Mouse (Mus musculus) stomach, postnatal 0 days (tissue): ENCODE data around the gene Gne. TPM values are rescaled to one million over a fixed set of nuclear protein-coding genes. Genes with fewer than 3 reads are reported as not detected.
A peak's percentile ranks its signal among the peaks of the same experiment; 100 is the strongest.

Experiments used
- ATAC-seq: fragments of 200-750 bp; cut with Nextera tagmentation; 2 replicates; pipeline ENCODE4 v1.8.0; 2017; ENCODE audit not compliant: low FRiP score, low TSS enrichment
- DNase-seq: peaks from one replicate; pipeline ENCODE4 v3.0.0-alpha.2; 2016; ENCODE audit warnings: low spot score
- H3K27ac ChIP-seq: fragments of 300-500 bp; sonication (generic); replicated peaks from 2 replicates; pipeline ENCODE4 v1.5.1; 2014; ENCODE audit warnings: mild to moderate bottlenecking, control low read depth
- H3K27me3 ChIP-seq: fragments of 300-500 bp; sonication (generic); 2 replicates; pipeline ENCODE4 v1.6.1; 2014; ENCODE audit warnings: low read length; ENCODE audit not compliant: control insufficient read depth, insufficient read depth
- H3K36me3 ChIP-seq: fragments of 300-500 bp; sonication (generic); 2 replicates; pipeline ENCODE4 v1.6.1; 2014; ENCODE audit warnings: low read length, mixed read lengths; ENCODE audit not compliant: control insufficient read depth, insufficient read depth
- H3K4me1 ChIP-seq: fragments of 300-500 bp; sonication (generic); replicated peaks from 2 replicates; pipeline ENCODE4 v1.6.1; 2014; ENCODE audit warnings: antibody characterized with exemption; ENCODE audit not compliant: control insufficient read depth, insufficient read depth
- H3K4me2 ChIP-seq: fragments of 300-500 bp; sonication (generic); replicated peaks from 2 replicates; pipeline ENCODE4 v1.6.1; 2014; ENCODE audit warnings: low read depth, mild to moderate bottlenecking, control low read depth, moderate library complexity
- H3K4me3 ChIP-seq: fragments of 300-500 bp; sonication (generic); 2 replicates; pipeline ENCODE4 v1.5.1; 2014; ENCODE audit warnings: low read depth, low read length, control low read depth
- H3K9ac ChIP-seq: fragments of 300-500 bp; sonication (generic); 2 replicates; pipeline ENCODE4 v1.6.1; 2014; ENCODE audit warnings: mild to moderate bottlenecking, low read length, control low read depth, mixed read lengths
- H3K9me3 ChIP-seq: fragments of 300-500 bp; sonication (generic); 2 replicates; pipeline ENCODE4 v1.6.1; 2016; ENCODE audit warnings: low read length; ENCODE audit not compliant: control insufficient read depth
- CTCF ChIP-seq: IDR thresholded peaks from 2 replicates; pipeline ENCODE4 v1.5.1; 2016; ENCODE audit warnings: antibody characterized with exemption, low read depth, mild to moderate bottlenecking, moderate library complexity
- EP300 ChIP-seq: optimal IDR thresholded peaks from 2 replicates; pipeline ENCODE3; 2016; ENCODE audit warnings: antibody characterized with exemption
- WGBS: fragments of 180-500 bp; shearing (Covaris S2); extraction: QIAGEN DNeasy Blood & Tissue Kit; methylation state at CpG from one replicate; pipeline ENCODE4 v1.1.7; 2014; 5-methylcytosine and 5-hydroxymethylcytosine counted together
- polyA plus RNA-seq: library from polyadenylated mRNA; unstranded; fragments of >200 nt; fragmentation: Nextera tagmentation; extraction: Ambion mirVana; gene quantifications from 2 replicates; pipeline ENCODE4 v1.2.1, GENCODE M21; 2015

Gene Gne
- polyA plus RNA-seq = 19.2 and 21.1 TPM in 2 replicates

- no peaks in the 10 kb centered on the region for H3K36me3 ChIP-seq
- peak within 1 kb of the TSS; percentile 6; the same call in 1 of the 2 replicates for H3K4me3 ChIP-seq
- 10% methylated on average over 11 of the region's 11 CpGs for WGBS
- H3K4me1 ChIP-seq = no peaks in the 10 kb centered on the region
- ATAC-seq = peak; percentile 61
- no peaks in the 10 kb centered on the region for H3K27me3 ChIP-seq
- no peaks in the 10 kb centered on the region for H3K9me3 ChIP-seq
- TF ChIP-seq CTCF = no peak
- TF ChIP-seq EP300 = no peak
- H3K9ac ChIP-seq = no peak within 1 kb of the TSS
- H3K27ac ChIP-seq = peak within 1 kb of the TSS; percentile 40
- DNase-seq = peak; percentile 42
- H3K4me2 ChIP-seq = peak within 1 kb of the TSS; percentile 36; the same call in 1 of the 2 replicates
Observed at GRCm38 (mm10) chr4:44083945-44084344, at the start of gene Gne. Gene Gne, minus strand, starts transcription at chr4:44084177.

- Histone ChIP-seq H3K27me3 (no peaks in the 10 kb centered on the region), H3K9me3 (no peaks in the 10 kb centered on the region), H3K36me3 (0 out of 2 replicates have a peak, but pooled peaks cover 6% of the 10 kb centered on the region), H3K27ac (no peak overlapping the region), H3K4me3 (no peak overlapping the region), H3K9ac (no peak overlapping the region), H3K4me1 (no peaks in the 10 kb centered on the region), H3K4me2 (no peak overlapping the region)
- TF ChIP-seq EP300 = no peak
- TF ChIP-seq CTCF = no peak
- DNase-seq = no peak
- no peak for ATAC-seq
- 88% methylated on average over 12 of the region's 12 CpGs for WGBS
Observed at GRCm38 (mm10) chr4:44126805-44127204, 42.8 kb upstream of the Gne start.

DNA sequence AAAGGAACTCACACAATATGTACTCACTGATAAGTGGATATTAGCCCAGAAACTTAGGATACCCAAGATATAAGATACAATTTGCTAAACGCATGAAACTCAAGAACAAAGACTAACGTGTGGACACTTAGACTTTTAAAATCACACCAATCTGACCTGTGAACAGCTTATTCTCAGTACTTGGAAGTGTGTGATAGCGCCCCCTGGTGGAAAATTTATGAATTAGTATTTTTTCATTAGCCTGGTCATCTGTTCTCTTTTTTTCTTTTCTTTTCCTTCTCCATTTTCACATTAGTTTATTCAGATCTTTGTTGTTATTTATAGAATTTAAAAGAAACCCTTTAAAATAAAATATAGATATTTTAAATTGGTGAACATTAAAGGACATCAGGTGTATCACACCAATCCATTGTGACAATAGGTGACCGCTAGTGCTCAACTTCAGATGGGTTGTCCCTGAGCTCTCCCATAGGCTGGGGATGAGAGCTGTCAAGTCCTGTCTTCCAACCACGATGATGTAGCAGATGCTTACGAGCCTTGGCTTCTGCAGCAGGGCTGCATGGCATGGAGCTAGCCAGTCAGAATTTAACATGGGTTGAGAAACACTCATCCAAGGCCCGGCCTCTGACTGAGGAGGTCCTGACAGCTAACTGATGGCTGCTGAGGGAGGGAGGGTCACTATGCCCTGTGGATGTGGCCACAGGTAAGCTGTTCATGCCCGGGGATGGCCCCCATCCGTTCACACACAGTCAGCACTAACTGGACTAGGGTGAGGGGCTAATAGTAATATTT lies 35.6 kb upstream of the Gne start:
- Histone ChIP-seq H3K4me1 (no peaks in the 10 kb centered on the region), H3K9me3 (no peaks in the 10 kb centered on the region), H3K4me2 (no peak overlapping the region), H3K9ac (no peak overlapping the region), H3K27ac (no peak overlapping the region), H3K4me3 (no peak overlapping the region), H3K27me3 (no peaks in the 10 kb centered on the region), H3K36me3 (no peaks in the 10 kb centered on the region)
- TF ChIP-seq CTCF (peak; percentile 77), EP300 (no peak)
- DNase-seq (peak; percentile 14), ATAC-seq (no peak)
- WGBS = 51% methylated on average over 9 of the region's 9 CpGs

- Histone ChIP-seq H3K9ac (no peak overlapping the region), H3K9me3 (no peaks in the 10 kb centered on the region), H3K4me2 (no peak overlapping the region), H3K36me3 (no peaks in the 10 kb centered on the region), H3K27ac (no peak overlapping the region), H3K4me1 (no peaks in the 10 kb centered on the region; the same call in 1 of the 2 replicates), H3K27me3 (no peaks in the 10 kb centered on the region), H3K4me3 (no peak overlapping the region)
- DNase-seq (no peak), ATAC-seq (no peak)
- 85% methylated on average over 13 of the region's 13 CpGs for WGBS
- no peak for TF ChIP-seq CTCF
Observed at GRCm38 (mm10) chr4:44115046-44115445, 31.1 kb upstream of the Gne start.

DNA sequence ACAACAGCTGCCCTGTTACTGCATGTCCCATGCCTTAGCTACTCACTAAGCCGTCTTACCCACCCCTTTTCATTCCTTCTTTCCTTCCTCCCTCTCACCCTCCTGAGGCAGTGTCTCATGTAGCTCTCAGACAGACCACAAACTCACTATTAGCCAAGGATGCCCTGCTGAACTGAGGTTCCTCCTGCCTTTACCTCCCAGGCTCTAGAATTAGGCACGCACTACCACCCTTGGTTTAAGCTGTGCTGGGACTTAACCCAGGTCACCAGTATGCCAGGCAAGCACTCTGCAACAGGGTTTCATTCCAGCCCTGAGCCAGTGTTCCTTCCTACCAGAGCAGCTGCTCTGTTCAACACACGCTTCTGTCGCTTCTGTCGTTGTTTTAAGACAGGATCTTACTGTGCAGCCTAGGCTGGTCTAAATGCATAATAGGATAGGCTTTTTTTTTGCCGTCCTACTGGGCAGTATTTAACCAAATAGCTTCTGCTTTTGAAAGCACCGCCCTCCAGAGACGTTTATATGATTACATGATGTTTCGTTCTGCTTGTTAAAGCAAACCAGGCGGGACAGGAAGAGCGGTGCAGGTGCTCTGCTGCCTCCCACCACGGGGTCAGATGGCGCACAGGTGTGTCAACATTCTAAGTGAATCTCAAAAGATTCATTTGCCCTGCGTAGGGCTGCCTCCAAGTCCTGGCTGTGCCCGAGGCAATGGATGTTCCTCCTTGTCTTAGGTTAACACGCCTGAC lies 29.6 kb upstream of the Gne start:
- Histone ChIP-seq H3K4me3 (no peak overlapping the region), H3K27me3 (no peaks in the 10 kb centered on the region)
- peak; percentile 65 for ATAC-seq

More for the DNA sequence above, 29.6 kb upstream of the Gne start:
- peak overlapping the region; percentile 31; the same call in 1 of the 2 replicates for H3K9ac ChIP-seq
- WGBS = 17% methylated on average over 16 of the region's 16 CpGs
- no peaks in the 10 kb centered on the region for H3K9me3 ChIP-seq
- H3K4me2 ChIP-seq = peak overlapping the region; percentile 14; the same call in 1 of the 2 replicates
- no peaks in the 10 kb centered on the region; the same call in 1 of the 2 replicates for H3K4me1 ChIP-seq
- H3K27ac ChIP-seq = peak overlapping the region; percentile 79
- H3K36me3 ChIP-seq = no peaks in the 10 kb centered on the region
- TF ChIP-seq EP300 (no peak), CTCF (no peak)
- peak; percentile 57 for DNase-seq
